In genomic region chr1:153333296-153334121, GRCm38 (mm10) we compare ENCODE assay signal across 8 mouse cellular contexts. TPM values are rescaled to one million over a fixed set of nuclear protein-coding genes. Genes with fewer than 3 reads are reported as not detected.
DNase-seq lines count a peak whose midpoint lies in the region; ATAC-seq and TF ChIP-seq lines count a peak whose summit lies in the region.

No protein-coding gene starts in this region.

- ATAC-seq in erythroid progenitor cell, adult 5-6 weeks (replicated peaks; ENCODE audit: low FRiP score, poor library complexity, severe bottlenecking) = 0 out of 2 replicates have a peak, but pooled peaks have one; percentile 34
- ATAC-seq in heart, postnatal 0 days (ENCODE audit: insufficient read depth, low read depth) = peak; percentile 34
- ATAC-seq in megakaryocyte, adult 5-6 weeks (ENCODE audit: poor library complexity, severe bottlenecking) = 0 out of 2 replicates have a peak, but pooled peaks have one; percentile 22

- no peaks in the 10 kb centered on the region for H3K9me3 ChIP-seq in heart, postnatal 0 days (replicated peaks; ENCODE audit: control insufficient read depth, low read length)

- H3K9ac ChIP-seq in heart, postnatal 0 days (replicated peaks; ENCODE audit: low read depth, low read length) = peak overlapping the region; percentile 22; the same call in 1 of the 2 replicates

- peak overlapping the region; percentile 87 for H3K4me2 ChIP-seq in heart, postnatal 0 days (ENCODE audit: low read depth, low read length)

- peak overlapping the region; percentile 89 for H3K4me3 ChIP-seq in heart, postnatal 0 days (ENCODE audit: low read depth, low read length)

- peaks cover 28% of the 10 kb centered on the region for H3K4me1 ChIP-seq in heart, postnatal 0 days (ENCODE audit: control insufficient read depth, insufficient read depth)

- no peaks in the 10 kb centered on the region for H3K27me3 ChIP-seq in heart, postnatal 0 days (ENCODE audit: control insufficient read depth, insufficient read depth, low read length)

- H3K36me3 ChIP-seq in heart, postnatal 0 days (replicated peaks; ENCODE audit: control insufficient read depth, insufficient read depth, low read length) = no peaks in the 10 kb centered on the region; the same call in 1 of the 2 replicates

- TF ChIP-seq EP300 in heart, postnatal 0 days (IDR thresholded peaks at IDR 0.05; ENCODE audit: low read depth) = peak; percentile 81

- 1% methylated on average over 22 of the region's 22 CpGs for WGBS in heart, postnatal 0 days

- peak; percentile 31 for DNase-seq in ovary, adult 18-20 months (ENCODE audit: low spot score)
- DNase-seq in ovary, postnatal 36 days (ENCODE audit: low spot score) = no peak
- DNase-seq in adrenal gland, postnatal 25 days = peak; percentile 58
- peak; percentile 62 for DNase-seq in heart, postnatal 0 days (ENCODE audit: low spot score)
- DNase-seq in kidney, postnatal 36 days = peak; percentile 50
- DNase-seq in natural killer cell, adult 2 months (ENCODE audit: low spot score in 2 of 2) = no peak

- TF ChIP-seq CTCF in heart, postnatal 0 days (IDR thresholded peaks at IDR 0.05; ENCODE audit: low read depth) = no peak

- H3K27ac ChIP-seq in heart, postnatal 0 days (ENCODE audit: low read depth) = peak overlapping the region; percentile 98

RNA-seq across cellular contexts. Expression of gene Lamc1, which starts 0.9 kb away (rescaled TPM):
- total RNA-seq in adrenal gland, postnatal 25 days (2021) = 96.3 and 103 TPM in 2 replicates
- 1.1 and 4.2 TPM in 2 replicates for total RNA-seq in erythroid progenitor cell, adult 5-6 weeks (2015; ENCODE audit: low replicate concordance)
- total RNA-seq in erythroid progenitor cell, adult 5-6 weeks (2017; ENCODE audit: low replicate concordance) = 0.64 TPM in 1 of 2 replicates, not detected in the other
- total RNA-seq in heart, postnatal 0 days (2014; rRNA removed; ENCODE audit: low replicate concordance) = 186 and 215 TPM in 2 replicates
- polyA plus RNA-seq in heart, postnatal 0 days (2015; fragmentation: Nextera tagmentation; extraction: Ambion mirVana) = 55.9 and 62.8 TPM in 2 replicates
- 1.1 and 2.3 TPM in 2 replicates for total RNA-seq in megakaryocyte, adult 5-6 weeks (2015)
- 0.73 and 0.92 TPM in 2 replicates for total RNA-seq in megakaryocyte, adult 5-6 weeks (2017)

Comparison
In these comparisons a context has a peak if more than half of its experiments do, and no peak if none do; other contexts are left out.
1. DNase-seq: peak in ovary, adult 18-20 months (single experiment), adrenal gland, postnatal 25 days (single experiment), heart, postnatal 0 days (single experiment) and kidney, postnatal 36 days (2 of 2); none in ovary, postnatal 36 days (single experiment) and natural killer cell, adult 2 months (0 of 2).
2. RNA of gene Lamc1, which starts 0.9 kb away (total RNA-seq): 186 to 215 TPM in heart, postnatal 0 days and 96.3 to 103 TPM in adrenal gland, postnatal 25 days; 0.64 to 4.2 TPM in erythroid progenitor cell, adult 5-6 weeks and 0.73 to 2.3 TPM in megakaryocyte, adult 5-6 weeks; every median in the first group is over 10 times any median in the second.
3. Peak in every context shown above with its lines, with median percentiles within 50 percentile points of each other: ATAC-seq.